In the genomic region with DNA sequence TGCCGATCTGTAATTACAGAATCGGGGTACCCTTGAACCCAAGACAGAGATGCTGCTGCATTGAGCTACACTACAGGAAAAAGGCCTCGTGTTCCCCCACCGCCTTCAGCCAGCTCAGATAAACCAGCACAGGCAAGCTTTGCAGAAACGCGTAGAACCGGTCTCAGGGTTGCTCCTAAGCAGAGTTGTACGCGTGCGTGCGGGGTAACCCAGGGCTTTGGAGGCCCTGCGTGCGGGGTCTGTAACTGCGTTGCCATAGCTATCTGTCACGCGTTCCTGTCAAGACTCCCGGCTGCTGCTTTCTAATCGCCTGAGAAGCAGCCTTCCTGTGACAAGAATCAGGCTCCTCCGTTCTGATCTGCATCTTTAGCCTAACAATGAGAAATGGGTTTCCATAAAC, we compare ENCODE assay signal across 8 mouse cellular contexts.
A peak's percentile ranks its signal among the peaks of the same experiment; 100 is the strongest.
DNase-seq lines count a peak whose midpoint lies in the region; ATAC-seq and TF ChIP-seq lines count a peak whose summit lies in the region.

No protein-coding gene starts in this region.

- ATAC-seq in intestine, postnatal 0 days, result no peak
- ATAC-seq in midbrain, embryonic 14.5 days (ENCODE audit: low FRiP score, low TSS enrichment), result 0 out of 2 replicates have a peak, but pooled peaks have one; percentile 64

- no peak for TF ChIP-seq CTCF in intestine, postnatal 0 days (IDR thresholded peaks at IDR 0.05; ENCODE audit: low read depth)

- no peak overlapping the region for H3K9ac ChIP-seq in intestine, postnatal 0 days (ENCODE audit: low read depth, low read length)
- H3K9ac ChIP-seq in midbrain, embryonic 14.5 days (replicated peaks; ENCODE audit: low read length), result peak overlapping the region; percentile 37; the same call in 1 of the 2 replicates

- peak; percentile 28 to 29 for DNase-seq in cerebellum, postnatal 25 days
- no peak for DNase-seq in cerebellum, adult 9-10 months
- DNase-seq in urinary bladder, adult 18-20 months (ENCODE audit: low spot score in 2 of 2), result peak; percentile 41 to 48
- DNase-seq in urinary bladder, postnatal 4 days (ENCODE audit: low spot score in 2 of 2), result no peak
- peak; percentile 79 for DNase-seq in midbrain, embryonic 14.5 days
- DNase-seq in thymus, postnatal 36 days, result peak; percentile 20 to 37
- no peak for DNase-seq in gastrocnemius, postnatal 14 days

- no peaks in the 10 kb centered on the region for H3K9me3 ChIP-seq in intestine, postnatal 0 days (ENCODE audit: control insufficient read depth)
- no peaks in the 10 kb centered on the region for H3K9me3 ChIP-seq in midbrain, embryonic 14.5 days (ENCODE audit: control insufficient read depth, low read length)

- H3K4me3 ChIP-seq in intestine, postnatal 0 days (ENCODE audit: low read depth, low read length), result peak overlapping the region; percentile 9; the same call in 1 of the 2 replicates
- H3K4me3 ChIP-seq in midbrain, embryonic 14.5 days (replicated peaks; ENCODE audit: low read depth, low read length), result peak overlapping the region; percentile 15

- H3K27me3 ChIP-seq in intestine, postnatal 0 days (replicated peaks; ENCODE audit: control insufficient read depth, insufficient read depth, low read length), result peaks cover 27% of the 10 kb centered on the region
- no peaks in the 10 kb centered on the region; the same call in none of the 2 replicates for H3K27me3 ChIP-seq in midbrain, embryonic 14.5 days (ENCODE audit: control insufficient read depth, insufficient read depth, low read length)

- H3K4me2 ChIP-seq in intestine, postnatal 0 days (replicated peaks; ENCODE audit: low read depth), result peak overlapping the region; percentile 48
- peak overlapping the region; percentile 48 for H3K4me2 ChIP-seq in midbrain, embryonic 14.5 days (ENCODE audit: low read length)

- 10% methylated on average over 19 of the region's 19 CpGs for WGBS in intestine, postnatal 0 days
- WGBS in midbrain, embryonic 14.5 days, result 4% methylated on average over 19 of the region's 19 CpGs

- no peaks in the 10 kb centered on the region for H3K36me3 ChIP-seq in intestine, postnatal 0 days (ENCODE audit: control insufficient read depth, insufficient read depth)
- no peaks in the 10 kb centered on the region for H3K36me3 ChIP-seq in midbrain, embryonic 14.5 days (ENCODE audit: control insufficient read depth, insufficient read depth, low read length)

- intact Hi-C loops in gastrocnemius, postnatal 14 days (cut with DNase I; ENCODE audit: low total_unique reads), result loop anchor here (5.0 kb wide), 1 partner anchor 437 kb away; no protein-coding TSS in a partner anchor

- no peak overlapping the region for H3K27ac ChIP-seq in intestine, postnatal 0 days (ENCODE audit: low read depth, low read length)
- H3K27ac ChIP-seq in midbrain, embryonic 14.5 days (replicated peaks; ENCODE audit: low read depth, low read length), result no peak overlapping the region; the same call in 1 of the 2 replicates

- H3K4me1 ChIP-seq in intestine, postnatal 0 days (replicated peaks; ENCODE audit: control insufficient read depth, insufficient read depth, low read length), result no peaks in the 10 kb centered on the region; the same call in 1 of the 2 replicates
- peaks cover 12% of the 10 kb centered on the region; the same call in 1 of the 2 replicates for H3K4me1 ChIP-seq in midbrain, embryonic 14.5 days (ENCODE audit: control insufficient read depth, insufficient read depth, low read length)

Comparison
In these comparisons a context has a peak if more than half of its experiments do, and no peak if none do; other contexts are left out.
1. DNase-seq: peak in cerebellum, postnatal 25 days (2 of 2), urinary bladder, adult 18-20 months (2 of 2), midbrain, embryonic 14.5 days (single experiment) and thymus, postnatal 36 days (2 of 2); none in cerebellum, adult 9-10 months (single experiment), urinary bladder, postnatal 4 days (0 of 2) and gastrocnemius, postnatal 14 days (single experiment).